20 mouse cellular contexts compared by ENCODE assay signal in genomic region chr9:76734387-76734786, GRCm38 (mm10).
"Had no signal": no experiment of that assay in that cellular context is flagged by ENCODE, and none has a peak within 500 bp of the region (broad histone marks: within the 10 kb centered on the region; RNA-seq: fewer than 3 reads in every experiment).

No protein-coding gene starts in this region.

- H3K27ac ChIP-seq: liver, embryonic 13.5 days; liver, embryonic 15.5 days; midbrain, embryonic 10.5 days; midbrain, embryonic 12.5 days; neural tube, embryonic 13.5 days; neural tube, embryonic 15.5 days had no signal

- H3K4me2 ChIP-seq: liver, embryonic 11.5 days; liver, embryonic 13.5 days; liver, embryonic 15.5 days; midbrain, embryonic 12.5 days; neural tube, embryonic 13.5 days; neural tube, embryonic 15.5 days had no signal

- H3K36me3 ChIP-seq: liver, embryonic 13.5 days; liver, embryonic 15.5 days; midbrain, embryonic 10.5 days; midbrain, embryonic 12.5 days; neural tube, embryonic 13.5 days; neural tube, embryonic 15.5 days had no signal

- H3K9ac ChIP-seq: liver, embryonic 13.5 days; liver, embryonic 15.5 days; liver, postnatal 0 days; midbrain, embryonic 12.5 days; neural tube, embryonic 13.5 days; neural tube, embryonic 15.5 days had no signal

- H3K4me3 ChIP-seq: liver, embryonic 13.5 days; liver, embryonic 15.5 days; midbrain, embryonic 10.5 days; midbrain, embryonic 12.5 days; myocyte; neural tube, embryonic 13.5 days; neural tube, embryonic 15.5 days had no signal

- H3K4me1 ChIP-seq: liver, embryonic 13.5 days; liver, embryonic 15.5 days; midbrain, embryonic 10.5 days; midbrain, embryonic 12.5 days; neural tube, embryonic 13.5 days; neural tube, embryonic 15.5 days had no signal

- DNase-seq: liver; liver, embryonic 13.5 days; liver, postnatal 0 days; midbrain, embryonic 14.5 days; retina, postnatal 1 day; right cerebral cortex, adult 18-20 months; right cerebral cortex, postnatal 25 days; right cerebral cortex, postnatal 4 days; spleen, adult 18-20 months; thymus, adult 18-20 months; thymus, postnatal 14 days; thymus, postnatal 36 days had no signal

- H3K9me3 ChIP-seq: liver, embryonic 13.5 days; liver, embryonic 15.5 days; midbrain, embryonic 10.5 days; midbrain, embryonic 12.5 days; neural tube, embryonic 13.5 days; neural tube, embryonic 15.5 days had no signal

- ATAC-seq: liver, postnatal 0 days; midbrain, embryonic 16.5 days had no signal

- H3K27me3 ChIP-seq: liver, embryonic 13.5 days; liver, embryonic 15.5 days; midbrain, embryonic 12.5 days; neural tube, embryonic 13.5 days; neural tube, embryonic 15.5 days had no signal
